Mouse (Mus musculus) neural tube, embryonic 12.5 days (tissue): ENCODE measurements around the gene Npl. TPM values are rescaled to one million over a fixed set of nuclear protein-coding genes. Genes with fewer than 3 reads are reported as not detected.
"Not testable (repeated sequence)": the region's sequence is repeated elsewhere in the genome, so short reads cannot be mapped to it uniquely, and the experiment has no call there.

ENCODE experiments used
- ATAC-seq: fragments of 200-750 bp; cut with Nextera tagmentation; 2 replicates; pipeline ENCODE4 v1.8.0; 2017; ENCODE audit warnings: low read depth, mild to moderate bottlenecking, moderate TSS enrichment, moderate library complexity; ENCODE audit not compliant: low FRiP score
- H3K27ac ChIP-seq: fragments of 300-500 bp; sonication (generic); 2 replicates; pipeline ENCODE4 v1.5.1; 2016
- H3K27me3 ChIP-seq: fragments of 300-500 bp; sonication (generic); replicated peaks from 2 replicates; pipeline ENCODE4 v1.6.1; 2016; ENCODE audit warnings: mild to moderate bottlenecking
- H3K36me3 ChIP-seq: fragments of 300-500 bp; sonication (generic); 2 replicates; pipeline ENCODE4 v1.6.1; 2016; ENCODE audit warnings: mild to moderate bottlenecking
- H3K4me1 ChIP-seq: fragments of 300-500 bp; sonication (generic); 2 replicates; pipeline ENCODE4 v1.6.1; 2016
- H3K4me2 ChIP-seq: fragments of 300-500 bp; sonication (generic); replicated peaks from 2 replicates; pipeline ENCODE4 v1.6.1; 2016; ENCODE audit warnings: mild to moderate bottlenecking
- H3K4me3 ChIP-seq: fragments of 300-500 bp; sonication (generic); 2 replicates; pipeline ENCODE4 v1.5.1; 2016
- H3K9ac ChIP-seq: fragments of 300-500 bp; sonication (generic); 2 replicates; pipeline ENCODE4 v1.6.1; 2016; ENCODE audit warnings: mild to moderate bottlenecking
- H3K9me3 ChIP-seq: fragments of 300-500 bp; sonication (generic); 2 replicates; pipeline ENCODE4 v1.6.1; 2016; ENCODE audit warnings: mild to moderate bottlenecking
- WGBS: fragments of 180-500 bp; shearing (Covaris S2); methylation state at CpG from one replicate; pipeline ENCODE4 v1.1.7; 2016; 5-methylcytosine and 5-hydroxymethylcytosine counted together
- polyA plus RNA-seq: library from polyadenylated mRNA; unstranded; fragments of >200 nt; fragmentation: Nextera tagmentation; extraction: Ambion mirVana; gene quantifications from 2 replicates; pipeline ENCODE4 v1.2.1, GENCODE M21; 2016

Gene Npl
- polyA plus RNA-seq, 1 experiment from 2014 or later, result 16.5 TPM

GRCm38 (mm10) chr1:153500030-153500429 is 49.8 kb downstream of the Npl start:
- WGBS, result 91% methylated on average over 9 of the region's 9 CpGs

GRCm38 (mm10) chr1:153496030-153496429 is 53.8 kb downstream of the Npl start:
- H3K27me3 ChIP-seq, result no peaks in the 10 kb centered on the region
- no peak overlapping the region for H3K4me2 ChIP-seq
- no peak overlapping the region for H3K9ac ChIP-seq
- no peaks in the 10 kb centered on the region for H3K4me1 ChIP-seq
- no peak for ATAC-seq
- H3K27ac ChIP-seq, result no peak overlapping the region
- 83% methylated on average over 3 of the region's 3 CpGs for WGBS
- no peaks in the 10 kb centered on the region for H3K9me3 ChIP-seq
- no peaks in the 10 kb centered on the region for H3K36me3 ChIP-seq
- no peak overlapping the region for H3K4me3 ChIP-seq

More at GRCm38 (mm10) chr1:153500030-153500429, 49.8 kb downstream of the Npl start:
- no peak for ATAC-seq
- no peaks in the 10 kb centered on the region for H3K27me3 ChIP-seq
- no peak overlapping the region for H3K4me2 ChIP-seq
- H3K9ac ChIP-seq, result no peak overlapping the region
- H3K9me3 ChIP-seq, result no peaks in the 10 kb centered on the region
- H3K27ac ChIP-seq, result no peak overlapping the region
- H3K4me3 ChIP-seq, result no peak overlapping the region
- no peaks in the 10 kb centered on the region for H3K4me1 ChIP-seq
- H3K36me3 ChIP-seq, result no peaks in the 10 kb centered on the region

GRCm38 (mm10) chr1:153493931-153494330 is 55.9 kb downstream of the Npl start:
- H3K9ac ChIP-seq, result no peak overlapping the region
- no peaks in the 10 kb centered on the region for H3K36me3 ChIP-seq
- no peak overlapping the region for H3K4me2 ChIP-seq
- H3K27me3 ChIP-seq, result no peaks in the 10 kb centered on the region
- H3K9me3 ChIP-seq, result no peaks in the 10 kb centered on the region
- H3K4me3 ChIP-seq, result no peak overlapping the region
- no peak overlapping the region for H3K27ac ChIP-seq
- H3K4me1 ChIP-seq, result no peaks in the 10 kb centered on the region
- WGBS, result 25% methylated on average over 6 of the region's 6 CpGs
- no peak for ATAC-seq

- Histone ChIP-seq H3K4me2 (no peak overlapping the region), H3K27ac (no peak overlapping the region), H3K4me3 (no peak overlapping the region), H3K36me3 (no peaks in the 10 kb centered on the region), H3K9ac (no peak overlapping the region), H3K27me3 (no peaks in the 10 kb centered on the region), H3K4me1 (no peaks in the 10 kb centered on the region), H3K9me3 (no peaks in the 10 kb centered on the region)
- 43% methylated on average over 4 of the region's 4 CpGs for WGBS
- ATAC-seq, result no peak
These were observed 56.5 kb downstream of the Npl start for GRCm38 (mm10) chr1:153493338-153493737.

GRCm38 (mm10) chr1:153491822-153492221 is 58.0 kb downstream of the Npl start:
- Histone ChIP-seq H3K27me3 (no peaks in the 10 kb centered on the region), H3K27ac (no peak overlapping the region), H3K4me3 (no peak overlapping the region), H3K9me3 (no peaks in the 10 kb centered on the region), H3K4me2 (no peak overlapping the region), H3K9ac (no peak overlapping the region), H3K36me3 (no peaks in the 10 kb centered on the region), H3K4me1 (no peaks in the 10 kb centered on the region)
- WGBS, result 91% methylated on average over 1 of the region's 1 CpGs
- no peak for ATAC-seq

GRCm38 (mm10) chr1:153491345-153491744 is 58.5 kb downstream of the Npl start:
- Histone ChIP-seq H3K36me3 (no peaks in the 10 kb centered on the region), H3K4me2 (no peak overlapping the region), H3K9me3 (no peaks in the 10 kb centered on the region), H3K9ac (no peak overlapping the region), H3K4me1 (no peaks in the 10 kb centered on the region), H3K27ac (no peak overlapping the region), H3K27me3 (no peaks in the 10 kb centered on the region), H3K4me3 (no peak overlapping the region)
- WGBS, result 93% methylated on average over 2 of the region's 2 CpGs
- ATAC-seq, result no peak

GRCm38 (mm10) chr1:153489963-153490362 is 59.9 kb downstream of the Npl start:
- H3K9me3 ChIP-seq, result no peaks in the 10 kb centered on the region
- no peak for ATAC-seq
- WGBS, result 84% methylated on average over 4 of the region's 4 CpGs

GRCm38 (mm10) chr1:153489540-153489939 is 60.3 kb downstream of the Npl start:
- no peak for ATAC-seq
- Histone ChIP-seq H3K36me3 (no peaks in the 10 kb centered on the region), H3K4me2 (no peak overlapping the region), H3K4me1 (peaks cover 16% of the 10 kb centered on the region), H3K4me3 (no peak overlapping the region), H3K27ac (no peak overlapping the region), H3K27me3 (no peaks in the 10 kb centered on the region), H3K9ac (no peak overlapping the region), H3K9me3 (no peaks in the 10 kb centered on the region)
- WGBS, result 64% methylated on average over 2 of the region's 2 CpGs

More at GRCm38 (mm10) chr1:153489963-153490362, 59.9 kb downstream of the Npl start:
- Histone ChIP-seq H3K27me3 (no peaks in the 10 kb centered on the region), H3K4me2 (no peak overlapping the region), H3K9ac (no peak overlapping the region), H3K36me3 (no peaks in the 10 kb centered on the region), H3K27ac (no peak overlapping the region), H3K4me1 (peaks cover 12% of the 10 kb centered on the region), H3K4me3 (no peak overlapping the region)

- H3K36me3 ChIP-seq, result no peaks in the 10 kb centered on the region
- H3K9me3 ChIP-seq, result no peaks in the 10 kb centered on the region
- WGBS, result 56% methylated on average over 7 of the region's 7 CpGs
- H3K4me1 ChIP-seq, result peaks cover 19% of the 10 kb centered on the region
- no peak for ATAC-seq
- no peak overlapping the region for H3K4me3 ChIP-seq
- no peak overlapping the region for H3K9ac ChIP-seq
- no peak overlapping the region for H3K27ac ChIP-seq
- H3K4me2 ChIP-seq, result no peak overlapping the region
- no peaks in the 10 kb centered on the region for H3K27me3 ChIP-seq
These were observed 60.7 kb downstream of the Npl start for GRCm38 (mm10) chr1:153489132-153489531.

GRCm38 (mm10) chr1:153487500-153487879 is 62.4 kb downstream of the Npl start, which contains the start of gene Dhx9:
Gene Dhx9 (minus strand): TSS chr1:153487660.
- peak within 1 kb of the TSS; percentile 99 for H3K9ac ChIP-seq
- under 1% methylated on average over 35 of the region's 35 CpGs for WGBS
- no peaks in the 10 kb centered on the region for H3K27me3 ChIP-seq
- peak; percentile 91 for ATAC-seq
- H3K36me3 ChIP-seq, result peaks cover 5% of the 10 kb centered on the region; the same call in 1 of the 2 replicates
- peak within 1 kb of the TSS; percentile 100 for H3K4me3 ChIP-seq
- H3K4me1 ChIP-seq, result peaks cover 20% of the 10 kb centered on the region
- no peaks in the 10 kb centered on the region for H3K9me3 ChIP-seq
- H3K4me2 ChIP-seq, result peak within 1 kb of the TSS; percentile 92
- peak within 1 kb of the TSS; percentile 77; the same call in 1 of the 2 replicates for H3K27ac ChIP-seq

- peak; percentile 84 for ATAC-seq
- Histone ChIP-seq H3K9ac (peak overlapping the region; percentile 99), H3K9me3 (no peaks in the 10 kb centered on the region), H3K4me3 (peak overlapping the region; percentile 100), H3K27ac (peak overlapping the region; percentile 77; the same call in 1 of the 2 replicates), H3K27me3 (no peaks in the 10 kb centered on the region), H3K4me1 (peaks cover 20% of the 10 kb centered on the region), H3K4me2 (peak overlapping the region; percentile 92), H3K36me3 (peaks cover 11% of the 10 kb centered on the region; the same call in 1 of the 2 replicates)
- under 1% methylated on average over 64 of the region's 64 CpGs for WGBS
These were observed 62.9 kb downstream of the Npl start for GRCm38 (mm10) chr1:153486767-153487499.

- Histone ChIP-seq H3K36me3 (peaks cover 16% of the 10 kb centered on the region), H3K9ac (peak overlapping the region; percentile 99), H3K4me1 (peaks cover 20% of the 10 kb centered on the region), H3K4me2 (peak overlapping the region; percentile 92), H3K4me3 (peak overlapping the region; percentile 100)
- ATAC-seq, H3K27ac ChIP-seq, H3K27me3 ChIP-seq, H3K9me3 ChIP-seq: not testable (repeated sequence)
- 14% methylated on average over 6 of the region's 6 CpGs for WGBS
These were observed 63.7 kb downstream of the Npl start for GRCm38 (mm10) chr1:153486120-153486519.
